Mouse (Mus musculus) lung, adult 2 months (tissue): Measurements from ENCODE around the gene Sipa1l1.

Source experiments
- CTCF ChIP-seq: fragments of 200-500 bp; IDR thresholded peaks from 2 replicates; pipeline ENCODE4 v1.5.1; 2011; ENCODE audit warnings: mild to moderate bottlenecking, low read length, control low read depth; ENCODE audit not compliant: insufficient read depth
- POLR2A ChIP-seq: fragments of 200-500 bp; IDR thresholded peaks from 2 replicates; pipeline ENCODE4 v1.6.1; 2011; ENCODE audit warnings: low read depth, mild to moderate bottlenecking, control low read depth, low read length, borderline replicate concordance; ENCODE audit errors: extremely low read depth

GRCm38 (mm10) chr12:82197207-82197606, 28.1 kb downstream of the Sipa1l1 start:
- TF ChIP-seq CTCF (no peak), POLR2A (no peak)
